In the genomic region with DNA sequence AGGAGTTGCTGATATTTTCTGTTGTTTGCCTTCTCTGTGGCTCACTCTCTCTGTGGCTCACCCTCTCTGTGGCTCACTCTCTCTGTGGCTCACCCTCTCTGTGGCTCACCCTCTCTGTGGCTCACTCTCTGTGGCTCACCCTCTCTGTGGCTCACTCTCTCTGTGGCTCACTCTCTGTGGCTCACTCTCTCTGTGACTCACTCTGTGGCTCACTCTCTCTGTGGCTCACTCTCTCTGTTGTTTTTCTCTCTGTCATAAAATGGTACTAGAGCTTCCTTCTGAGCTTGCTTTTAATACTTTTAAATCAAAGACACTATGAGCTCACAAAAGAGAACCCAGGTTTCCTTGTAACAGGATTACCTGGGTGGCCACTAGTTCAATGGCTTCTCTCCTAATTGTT, we compare ENCODE assay signal across 22 mouse cellular contexts.
"Had no signal": no experiment of that assay in that cellular context is flagged by ENCODE, and none has a peak within 500 bp of the region (broad histone marks: within the 10 kb centered on the region; RNA-seq: fewer than 3 reads in every experiment).

No protein-coding gene starts in this region.

- H3K4me1 ChIP-seq: hindbrain, embryonic 12.5 days; intestine, embryonic 15.5 days had no signal

- H3K27ac ChIP-seq: gastrocnemius, adult 2 months; heart, embryonic 10.5 days; hindbrain, embryonic 10.5 days; hindbrain, embryonic 12.5 days; hindbrain, embryonic 14.5 days; intestine, embryonic 15.5 days; limb, embryonic 10.5 days; limb, embryonic 12.5 days; liver, embryonic 14.5 days had no signal

- DNase-seq: gastrocnemius, adult 2 months; gastrocnemius, postnatal 10 days; gastrocnemius, postnatal 25 days; heart, adult 18-20 months; heart, postnatal 10 days; heart, postnatal 4 days; kidney, adult 18-20 months; kidney, adult 8-10 months; kidney, postnatal 10 days; kidney, postnatal 36 days; layer of hippocampus, adult 9-11 months; layer of hippocampus, postnatal 36 days; liver had no signal

- H3K4me3 ChIP-seq: gastrocnemius, adult 2 months; heart, embryonic 10.5 days; heart, embryonic 12.5 days; hindbrain, embryonic 10.5 days; hindbrain, embryonic 12.5 days; intestine, embryonic 15.5 days; limb, embryonic 10.5 days; limb, embryonic 12.5 days had no signal
